Mouse (Mus musculus) intestine, embryonic 14.5 days (tissue): ENCODE results near the gene Stn1. TPM values are rescaled to one million over a fixed set of nuclear protein-coding genes. Genes with fewer than 3 reads are reported as not detected.

Source experiments
- ATAC-seq: fragments of 200-750 bp; cut with Nextera tagmentation; replicated peaks from 2 replicates; pipeline ENCODE4 v1.8.0; 2017; ENCODE audit warnings: low read depth, moderate number of reproducible peaks, moderate TSS enrichment, moderate library complexity; ENCODE audit not compliant: low FRiP score, low TSS enrichment
- DNase-seq: peaks from one replicate; pipeline ENCODE4 v3.0.0-alpha.2; 2018; ENCODE audit warnings: low spot score
- H3K27ac ChIP-seq: fragments of 300-500 bp; sonication (generic); 2 replicates; pipeline ENCODE4 v1.5.1; 2014; ENCODE audit warnings: low read depth, mild to moderate bottlenecking, control low read depth
- H3K27me3 ChIP-seq: fragments of 300-500 bp; sonication (generic); replicated peaks from 2 replicates; pipeline ENCODE4 v1.6.1; 2014; ENCODE audit warnings: low read length, control low read depth; ENCODE audit not compliant: control insufficient read depth, insufficient read depth
- H3K36me3 ChIP-seq: fragments of 300-500 bp; sonication (generic); 2 replicates; pipeline ENCODE4 v1.6.1; 2014; ENCODE audit warnings: low read length, control low read depth; ENCODE audit not compliant: control insufficient read depth, insufficient read depth
- H3K4me1 ChIP-seq: fragments of 300-500 bp; sonication (generic); replicated peaks from 2 replicates; pipeline ENCODE4 v1.6.1; 2014; ENCODE audit warnings: low read length, control low read depth, mixed read lengths; ENCODE audit not compliant: control insufficient read depth, insufficient read depth
- H3K4me2 ChIP-seq: fragments of 300-500 bp; sonication (generic); 2 replicates; pipeline ENCODE4 v1.6.1; 2014; ENCODE audit warnings: low read length
- H3K4me3 ChIP-seq: fragments of 300-500 bp; sonication (generic); 2 replicates; pipeline ENCODE4 v1.5.1; 2014; ENCODE audit warnings: low read depth, low read length, control low read depth, mixed read lengths
- H3K9ac ChIP-seq: fragments of 300-500 bp; sonication (generic); 2 replicates; pipeline ENCODE4 v1.6.1; 2014; ENCODE audit warnings: mild to moderate bottlenecking, low read length
- H3K9me3 ChIP-seq: fragments of 300-500 bp; sonication (generic); 2 replicates; pipeline ENCODE4 v1.6.1; 2016; ENCODE audit warnings: low read length, control low read depth; ENCODE audit not compliant: control insufficient read depth
- WGBS: fragments of 180-500 bp; shearing (Covaris S2); extraction: QIAGEN DNeasy Blood & Tissue Kit; methylation state at CpG from one replicate; pipeline ENCODE4 v1.1.7; 2014; 5-methylcytosine and 5-hydroxymethylcytosine counted together
- polyA plus RNA-seq: library from polyadenylated mRNA; unstranded; fragments of >200 nt; fragmentation: Nextera tagmentation; extraction: Ambion mirVana; gene quantifications from 2 replicates; pipeline ENCODE4 v1.2.1, GENCODE M21; 2014

Gene Stn1
- polyA plus RNA-seq, 1 experiment from 2014 or later = 53.5 TPM

DNA sequence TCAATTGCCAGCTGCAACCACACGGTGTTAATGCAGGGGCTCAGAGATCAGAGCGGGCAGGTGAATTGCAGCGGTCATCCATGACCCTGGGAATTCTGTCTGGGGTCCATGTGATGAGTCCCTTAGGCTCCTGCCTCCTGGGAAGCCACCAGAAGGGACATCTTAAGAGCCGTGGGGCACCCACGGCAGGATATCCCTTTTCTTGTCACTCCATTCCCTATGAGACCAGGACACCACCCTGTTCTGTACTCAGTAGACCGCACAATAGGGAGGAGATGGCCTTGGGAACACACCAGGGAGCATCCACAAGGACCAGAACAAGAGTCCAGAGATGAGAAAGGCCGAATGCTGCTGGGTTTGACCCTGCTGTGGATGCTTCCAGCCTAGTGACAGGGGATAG is 84.0 kb downstream of the Stn1 start:
- no peak for DNase-seq
- no peak overlapping the region for H3K9ac ChIP-seq
- no peak overlapping the region for H3K4me3 ChIP-seq
- peaks cover 65% of the 10 kb centered on the region for H3K4me1 ChIP-seq
- H3K36me3 ChIP-seq = no peaks in the 10 kb centered on the region
- H3K9me3 ChIP-seq = no peaks in the 10 kb centered on the region
- no peaks in the 10 kb centered on the region for H3K27me3 ChIP-seq
- 84% methylated on average over 7 of the region's 7 CpGs for WGBS
- no peak overlapping the region for H3K27ac ChIP-seq
- no peak for ATAC-seq
- H3K4me2 ChIP-seq = no peak overlapping the region

DNA sequence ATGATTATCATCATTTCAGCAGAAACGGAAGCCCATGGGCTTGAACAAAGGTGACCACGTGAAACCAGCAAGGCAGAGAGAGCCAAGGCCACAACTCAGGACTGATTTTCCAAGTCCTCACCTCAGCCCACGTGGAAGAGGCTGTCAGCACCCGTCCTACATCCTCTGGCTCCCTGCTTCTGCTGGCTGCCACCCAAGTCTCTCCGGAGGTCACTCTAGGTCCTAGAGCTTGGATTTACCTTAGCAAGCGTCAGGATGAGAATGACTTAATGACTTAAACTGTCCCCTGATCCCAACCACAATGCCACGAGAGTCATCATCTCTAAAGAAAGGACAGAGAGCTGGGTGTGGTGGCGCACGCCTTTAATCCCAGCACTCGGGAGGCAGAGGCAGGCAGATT is 84.6 kb downstream of the Stn1 start:
- Histone ChIP-seq H3K4me1 (peaks cover 66% of the 10 kb centered on the region), H3K9ac (no peak overlapping the region), H3K27ac (no peak overlapping the region), H3K27me3 (no peaks in the 10 kb centered on the region), H3K9me3 (no peaks in the 10 kb centered on the region), H3K4me2 (no peak overlapping the region), H3K36me3 (no peaks in the 10 kb centered on the region), H3K4me3 (no peak overlapping the region)
- ATAC-seq (no peak), DNase-seq (no peak)
- 81% methylated on average over 10 of the region's 10 CpGs for WGBS

DNA sequence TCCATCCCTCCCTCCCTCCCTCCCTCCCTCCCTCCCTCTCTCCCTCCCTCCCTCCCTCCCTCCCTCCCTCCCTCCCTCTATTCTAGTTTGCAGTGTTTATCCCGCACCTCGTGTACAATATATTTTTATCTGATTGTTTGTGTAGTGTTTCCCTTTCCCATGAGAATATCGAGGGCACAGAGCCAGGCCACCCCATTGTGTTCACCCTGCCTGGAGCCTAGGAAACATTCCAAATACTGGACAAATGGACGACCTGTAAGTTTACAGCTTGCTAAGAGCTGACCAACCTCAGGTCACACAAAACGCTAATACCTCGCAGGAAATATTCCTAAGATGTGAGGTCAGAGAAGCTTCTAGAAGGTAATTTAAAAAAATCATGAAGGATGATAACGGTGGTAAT is 85.1 kb downstream of the Stn1 start:
- H3K4me1 ChIP-seq = peaks cover 66% of the 10 kb centered on the region

DNA sequence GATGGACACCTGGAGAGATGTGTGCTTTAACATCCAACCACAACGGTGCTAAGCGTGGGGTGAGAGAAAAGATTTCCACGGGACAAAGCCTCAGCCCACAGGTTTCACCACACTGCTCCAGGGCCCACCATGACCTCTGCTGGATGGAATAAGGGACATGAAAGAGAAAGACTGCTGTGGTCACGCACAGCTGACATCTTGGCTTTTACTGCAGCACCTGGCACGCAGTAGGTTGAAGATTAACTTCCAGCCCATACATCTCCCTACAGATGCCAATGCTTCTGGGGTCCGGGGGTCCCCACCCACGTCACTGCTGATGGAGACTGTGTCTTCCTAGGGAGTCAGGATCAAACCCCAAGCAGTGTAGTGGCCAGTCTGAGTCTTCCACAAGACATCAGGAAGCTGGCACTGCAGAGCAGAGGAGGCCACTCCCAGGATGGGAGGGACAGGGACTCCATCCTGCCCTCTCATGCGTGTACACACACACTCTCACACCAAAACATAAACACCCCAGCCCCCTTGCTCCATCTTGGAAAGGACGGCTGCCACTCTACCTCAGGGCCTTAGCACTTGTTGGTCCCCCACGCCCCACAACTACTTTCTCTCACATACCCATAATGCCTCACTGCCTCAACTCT is 85.7 kb downstream of the Stn1 start:
- no peak overlapping the region for H3K4me3 ChIP-seq
- H3K9me3 ChIP-seq = no peaks in the 10 kb centered on the region
- H3K36me3 ChIP-seq = no peaks in the 10 kb centered on the region
- no peak overlapping the region for H3K4me2 ChIP-seq
- no peak for DNase-seq
- H3K4me1 ChIP-seq = peaks cover 70% of the 10 kb centered on the region
- no peak overlapping the region for H3K9ac ChIP-seq
- H3K27ac ChIP-seq = no peak overlapping the region
- H3K27me3 ChIP-seq = no peaks in the 10 kb centered on the region
- ATAC-seq = no peak
- WGBS = 67% methylated on average over 10 of the region's 10 CpGs

More for the DNA sequence above, 85.1 kb downstream of the Stn1 start:
- H3K4me2 ChIP-seq = no peak overlapping the region
- no peak overlapping the region for H3K4me3 ChIP-seq
- no peaks in the 10 kb centered on the region for H3K27me3 ChIP-seq
- DNase-seq = no peak
- H3K36me3 ChIP-seq = no peaks in the 10 kb centered on the region
- H3K9ac ChIP-seq = no peak overlapping the region
- ATAC-seq = no peak
- 57% methylated on average over 7 of the region's 7 CpGs for WGBS
- H3K27ac ChIP-seq = no peak overlapping the region
- no peaks in the 10 kb centered on the region for H3K9me3 ChIP-seq

Other genes starting within 250 kb of the Stn1 start
- gene Sh3pxd2a, start 73.1 kb downstream of the Stn1 start, polyA plus RNA-seq = 8.8 and 8.9 TPM in 2 replicates
- 21.1 and 24.5 TPM in 2 replicates for gene Slk, start 42.2 kb upstream of the Stn1 start, polyA plus RNA-seq
- 0.67 and 1.1 TPM in 2 replicates for gene Col17a1, start 154.6 kb upstream of the Stn1 start, polyA plus RNA-seq
- gene Sfr1, start 194.2 kb upstream of the Stn1 start, polyA plus RNA-seq = 274 and 292 TPM in 2 replicates